Mouse (Mus musculus): Measurements from ENCODE around the gene Kcnd1. TPM values are rescaled to one million over a fixed set of nuclear protein-coding genes. Genes with fewer than 3 reads are reported as not detected.

The Kcnd1 gene
- polyA plus RNA-seq, 1 experiment: 0.03 TPM

GRCm38 (mm10) chrX:7841163-7842162 lies 19.4 kb downstream of the Kcnd1 start, which contains the start of gene Otud5:
Gene Otud5, plus strand, starts transcription at chrX:7841364.
- Histone ChIP-seq H3K9me3 (ENCODE audit: control insufficient read depth, low read length) (peaks cover 10% of the 10 kb centered on the region), H3K27me3 (ENCODE audit: control insufficient read depth) (no peaks in the 10 kb centered on the region; the same call in 1 of the 2 replicates), H3K4me3 (replicated peaks) (peak within 1 kb of the TSS; percentile 94), H3K36me3 (ENCODE audit: control insufficient read depth) (peaks cover 39% of the 10 kb centered on the region), H3K4me1 (ENCODE audit: control insufficient read depth) (peaks cover 69% of the 10 kb centered on the region)
- TF ChIP-seq TAL1 (IDR thresholded peaks at IDR 0.05; ENCODE audit: low read length): peak; percentile 66
- TF ChIP-seq GATA1 (IDR thresholded peaks at IDR 0.05; ENCODE audit: low read length): peak; percentile 97

- H3K36me3 ChIP-seq (ENCODE audit: control insufficient read depth): peaks cover 46% of the 10 kb centered on the region
- H3K27me3 ChIP-seq (ENCODE audit: control insufficient read depth): no peaks in the 10 kb centered on the region; the same call in 1 of the 2 replicates
- TF ChIP-seq TAL1 (IDR thresholded peaks at IDR 0.05; ENCODE audit: low read length) (no peak), GATA1 (IDR thresholded peaks at IDR 0.05; ENCODE audit: low read length) (no peak)
- H3K4me1 ChIP-seq (ENCODE audit: control insufficient read depth): peaks cover 66% of the 10 kb centered on the region
- peaks cover 10% of the 10 kb centered on the region for H3K9me3 ChIP-seq (ENCODE audit: control insufficient read depth, low read length)
- H3K4me3 ChIP-seq (replicated peaks): peak overlapping the region; percentile 94
These were observed 20.2 kb downstream of the Kcnd1 start for GRCm38 (mm10) chrX:7842318-7842717.

- H3K27me3 ChIP-seq (ENCODE audit: control insufficient read depth): no peaks in the 10 kb centered on the region
- peaks cover 35% of the 10 kb centered on the region for H3K4me1 ChIP-seq (ENCODE audit: control insufficient read depth)
- H3K4me3 ChIP-seq (replicated peaks): no peak overlapping the region
- TF ChIP-seq TAL1 (IDR thresholded peaks at IDR 0.05; ENCODE audit: low read length): no peak
- peaks cover 93% of the 10 kb centered on the region for H3K36me3 ChIP-seq (ENCODE audit: control insufficient read depth)
- H3K9me3 ChIP-seq (ENCODE audit: control insufficient read depth, low read length): no peaks in the 10 kb centered on the region
These were observed 25.8 kb downstream of the Kcnd1 start for GRCm38 (mm10) chrX:7847845-7848244.

- TF ChIP-seq TAL1 (IDR thresholded peaks at IDR 0.05; ENCODE audit: low read length) (no peak), GATA1 (IDR thresholded peaks at IDR 0.05; ENCODE audit: low read length) (no peak)
- Histone ChIP-seq H3K36me3 (ENCODE audit: control insufficient read depth) (peaks cover 87% of the 10 kb centered on the region), H3K4me1 (ENCODE audit: control insufficient read depth) (peaks cover 13% of the 10 kb centered on the region)
These were observed 32.5 kb downstream of the Kcnd1 start for GRCm38 (mm10) chrX:7854578-7854977.

GRCm38 (mm10) chrX:7859191-7859753 lies 37.2 kb downstream of the Kcnd1 start:
- Histone ChIP-seq H3K4me1 (ENCODE audit: control insufficient read depth) (peaks cover 37% of the 10 kb centered on the region), H3K36me3 (ENCODE audit: control insufficient read depth) (peaks cover 82% of the 10 kb centered on the region), H3K27me3 (ENCODE audit: control insufficient read depth) (no peaks in the 10 kb centered on the region), H3K9me3 (ENCODE audit: control insufficient read depth, low read length) (no peaks in the 10 kb centered on the region), H3K4me3 (replicated peaks) (no peak overlapping the region)
- TF ChIP-seq GATA1 (IDR thresholded peaks at IDR 0.05; ENCODE audit: low read length) (no peak), TAL1 (IDR thresholded peaks at IDR 0.05; ENCODE audit: low read length) (no peak)

More at GRCm38 (mm10) chrX:7854578-7854977, 32.5 kb downstream of the Kcnd1 start:
- Histone ChIP-seq H3K4me3 (replicated peaks) (no peak overlapping the region), H3K27me3 (ENCODE audit: control insufficient read depth) (no peaks in the 10 kb centered on the region), H3K9me3 (ENCODE audit: control insufficient read depth, low read length) (no peaks in the 10 kb centered on the region)

- H3K27me3 ChIP-seq (ENCODE audit: control insufficient read depth): no peaks in the 10 kb centered on the region
- H3K36me3 ChIP-seq (ENCODE audit: control insufficient read depth): peaks cover 90% of the 10 kb centered on the region
- H3K4me3 ChIP-seq (replicated peaks): no peak overlapping the region
- peaks cover 40% of the 10 kb centered on the region for H3K4me1 ChIP-seq (ENCODE audit: control insufficient read depth)
- H3K9me3 ChIP-seq (ENCODE audit: control insufficient read depth, low read length): no peaks in the 10 kb centered on the region
- TF ChIP-seq GATA1 (IDR thresholded peaks at IDR 0.05; ENCODE audit: low read length) (no peak), TAL1 (IDR thresholded peaks at IDR 0.05; ENCODE audit: low read length) (no peak)
These were observed 41.1 kb downstream of the Kcnd1 start for GRCm38 (mm10) chrX:7863181-7863580.

- Histone ChIP-seq H3K4me1 (ENCODE audit: control insufficient read depth) (peaks cover 29% of the 10 kb centered on the region), H3K36me3 (ENCODE audit: control insufficient read depth) (peaks cover 90% of the 10 kb centered on the region), H3K9me3 (ENCODE audit: control insufficient read depth, low read length) (no peaks in the 10 kb centered on the region), H3K27me3 (ENCODE audit: control insufficient read depth) (no peaks in the 10 kb centered on the region), H3K4me3 (replicated peaks) (no peak overlapping the region)
- TF ChIP-seq GATA1 (IDR thresholded peaks at IDR 0.05; ENCODE audit: low read length): no peak
- TF ChIP-seq TAL1 (IDR thresholded peaks at IDR 0.05; ENCODE audit: low read length): no peak
These were observed 42.5 kb downstream of the Kcnd1 start for GRCm38 (mm10) chrX:7864551-7864950.

GRCm38 (mm10) chrX:7865343-7865742 lies 43.3 kb downstream of the Kcnd1 start:
- no peaks in the 10 kb centered on the region for H3K27me3 ChIP-seq (ENCODE audit: control insufficient read depth)
- no peak for TF ChIP-seq TAL1 (IDR thresholded peaks at IDR 0.05; ENCODE audit: low read length)
- no peak for TF ChIP-seq GATA1 (IDR thresholded peaks at IDR 0.05; ENCODE audit: low read length)
- peaks cover 22% of the 10 kb centered on the region for H3K4me1 ChIP-seq (ENCODE audit: control insufficient read depth)
- peaks cover 90% of the 10 kb centered on the region for H3K36me3 ChIP-seq (ENCODE audit: control insufficient read depth)
- H3K4me3 ChIP-seq (replicated peaks): no peak overlapping the region
- H3K9me3 ChIP-seq (ENCODE audit: control insufficient read depth, low read length): no peaks in the 10 kb centered on the region

GRCm38 (mm10) chrX:7865786-7866185 lies 43.7 kb downstream of the Kcnd1 start:
- H3K4me3 ChIP-seq (replicated peaks): no peak overlapping the region
- peaks cover 17% of the 10 kb centered on the region for H3K4me1 ChIP-seq (ENCODE audit: control insufficient read depth)
- H3K27me3 ChIP-seq (ENCODE audit: control insufficient read depth): no peaks in the 10 kb centered on the region
- TF ChIP-seq GATA1 (IDR thresholded peaks at IDR 0.05; ENCODE audit: low read length) (no peak), TAL1 (IDR thresholded peaks at IDR 0.05; ENCODE audit: low read length) (no peak)
- peaks cover 90% of the 10 kb centered on the region for H3K36me3 ChIP-seq (ENCODE audit: control insufficient read depth)
- H3K9me3 ChIP-seq (ENCODE audit: control insufficient read depth, low read length): no peaks in the 10 kb centered on the region

Data from erythroblast, embryonic 14.5 days (primary cell).